Mouse (Mus musculus): ENCODE measurements around the gene Gm3854. TPM values are rescaled to one million over a fixed set of nuclear protein-coding genes. Genes with fewer than 3 reads are reported as not detected.

Gene Gm3854
- polyA plus RNA-seq, 1 experiment from 2014 or later = 2.3 TPM

DNA sequence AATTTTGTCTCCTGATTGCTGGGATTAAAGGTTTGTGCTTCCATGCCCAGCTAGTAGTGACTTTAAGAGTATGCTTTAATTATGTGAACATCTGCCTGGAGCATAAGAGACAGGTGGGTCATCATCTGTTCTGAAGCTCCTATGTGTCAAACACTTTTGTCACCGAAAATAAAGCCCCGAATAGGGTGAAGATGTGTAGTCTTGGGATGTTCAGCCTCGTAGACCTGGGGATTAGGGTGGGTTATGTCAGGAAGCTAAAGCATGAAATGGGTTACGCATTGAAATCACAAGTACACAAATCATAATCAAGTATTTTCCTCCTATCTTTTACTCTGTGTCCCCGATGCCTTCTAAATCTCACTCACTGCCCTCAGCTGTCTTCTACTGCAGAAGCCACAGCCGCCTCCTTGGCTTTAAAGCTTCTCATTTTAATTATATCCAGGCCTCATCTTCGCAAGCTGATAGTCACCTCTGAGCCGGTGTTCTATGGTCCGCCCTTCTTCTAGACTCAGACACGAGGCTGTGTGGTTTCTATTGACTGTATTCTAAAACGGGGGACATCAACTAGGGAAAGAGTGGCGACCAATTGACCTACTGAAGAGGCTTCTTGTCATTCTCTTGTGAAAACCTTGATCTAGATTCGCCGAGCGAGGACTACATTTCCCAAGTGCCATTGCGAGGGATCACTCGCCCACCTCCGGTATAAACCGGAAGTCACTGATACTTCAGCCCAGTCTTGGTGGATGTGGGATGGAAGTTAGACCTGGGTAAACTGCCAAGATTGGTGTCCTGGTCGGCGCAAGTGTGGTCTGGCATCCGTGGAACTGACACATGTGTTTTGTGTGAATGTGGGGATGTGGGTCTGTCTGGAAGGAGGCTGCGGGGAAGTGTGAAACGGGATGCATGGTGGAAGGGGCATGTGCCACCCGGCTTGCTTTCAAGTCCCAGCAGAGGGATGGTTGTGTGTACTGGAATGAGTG lies 54.7 kb downstream of the Gm3854 start, which contains the start of gene Smim17:
Smim17 (plus strand) TSS at position 720 of the 980 bp plus-strand sequence.
- H3K9ac ChIP-seq (ENCODE audit: low read length) = peak within 1 kb of the TSS; percentile 53
- WGBS = 23% methylated on average over 25 of the region's 25 CpGs
- DNase-seq (ENCODE audit: low spot score) = peak; percentile 73
- no peak within 1 kb of the TSS for H3K27ac ChIP-seq (replicated peaks; ENCODE audit: low read depth, low read length)
- no peaks in the 10 kb centered on the region for H3K4me1 ChIP-seq (ENCODE audit: control insufficient read depth, insufficient read depth, low read length)
- peak within 1 kb of the TSS; percentile 38 for H3K4me3 ChIP-seq (ENCODE audit: low read depth, low read length)
- H3K9me3 ChIP-seq (ENCODE audit: control insufficient read depth, low read length) = no peaks in the 10 kb centered on the region
- H3K4me2 ChIP-seq (ENCODE audit: low read depth, severe bottlenecking) = peak within 1 kb of the TSS; percentile 64
- no peaks in the 10 kb centered on the region for H3K36me3 ChIP-seq (ENCODE audit: control insufficient read depth, insufficient read depth, low read length)
- ATAC-seq (ENCODE audit: insufficient number of reproducible peaks, low FRiP score, low TSS enrichment, low read depth) = peak; percentile 75; the same call in 1 of the 2 replicates
- H3K27me3 ChIP-seq (ENCODE audit: control insufficient read depth, insufficient read depth, low read length) = no peaks in the 10 kb centered on the region

Other genes with a start within 250 kb of the Gm3854 start
- gene Zfp787, start 187.8 kb upstream of the Gm3854 start, polyA plus RNA-seq (2014; fragmentation: Nextera tagmentation; extraction: Ambion mirVana) = 13.2 and 14.7 TPM in 2 replicates
- gene Zfp444, start 171.5 kb upstream of the Gm3854 start, polyA plus RNA-seq (2014; fragmentation: Nextera tagmentation; extraction: Ambion mirVana) = 71.6 and 79.7 TPM in 2 replicates
- gene Galp, start 146.7 kb upstream of the Gm3854 start, polyA plus RNA-seq (2014; fragmentation: Nextera tagmentation; extraction: Ambion mirVana) = not detected in 2 replicates
- not detected in 2 replicates for gene Zscan5b, start 121.5 kb upstream of the Gm3854 start, polyA plus RNA-seq (2014; fragmentation: Nextera tagmentation; extraction: Ambion mirVana)
- gene Epp13, start 91.0 kb upstream of the Gm3854 start, polyA plus RNA-seq (2014; fragmentation: Nextera tagmentation; extraction: Ambion mirVana) = not detected in 2 replicates
- gene Zfp667, start 57.2 kb upstream of the Gm3854 start, polyA plus RNA-seq (2014; fragmentation: Nextera tagmentation; extraction: Ambion mirVana) = 7.4 and 9.0 TPM in 2 replicates
- 6.9 and 7.8 TPM in 2 replicates for gene Zfp583, start 12.5 kb upstream of the Gm3854 start, polyA plus RNA-seq (2014; fragmentation: Nextera tagmentation; extraction: Ambion mirVana)
- 1.1 and 1.6 TPM in 2 replicates for gene Zfp78, start 19.5 kb downstream of the Gm3854 start, polyA plus RNA-seq (2014; fragmentation: Nextera tagmentation; extraction: Ambion mirVana)
- gene Zfp28, start 39.5 kb downstream of the Gm3854 start, polyA plus RNA-seq (2014; fragmentation: Nextera tagmentation; extraction: Ambion mirVana) = 10.2 and 10.4 TPM in 2 replicates
- gene Smim17, start 55.0 kb downstream of the Gm3854 start, polyA plus RNA-seq (2014; fragmentation: Nextera tagmentation; extraction: Ambion mirVana) = 0.24 and 0.32 TPM in 2 replicates
- gene Gm20715, start 66.5 kb downstream of the Gm3854 start, polyA plus RNA-seq (2014; fragmentation: Nextera tagmentation; extraction: Ambion mirVana) = not detected in 2 replicates
- gene Olfr1344, start 94.9 kb downstream of the Gm3854 start, polyA plus RNA-seq (2014; fragmentation: Nextera tagmentation; extraction: Ambion mirVana) = not detected in 2 replicates
- gene Olfr1336, start 112.4 kb downstream of the Gm3854 start, polyA plus RNA-seq (2014; fragmentation: Nextera tagmentation; extraction: Ambion mirVana) = not detected in 2 replicates
- not detected in 2 replicates for gene Olfr1346, start 123.3 kb downstream of the Gm3854 start, polyA plus RNA-seq (2014; fragmentation: Nextera tagmentation; extraction: Ambion mirVana)
- not detected in 2 replicates for gene Olfr5, start 143.2 kb downstream of the Gm3854 start, polyA plus RNA-seq (2014; fragmentation: Nextera tagmentation; extraction: Ambion mirVana)
- gene Olfr1347, start 156.0 kb downstream of the Gm3854 start, polyA plus RNA-seq (2014; fragmentation: Nextera tagmentation; extraction: Ambion mirVana) = not detected in 2 replicates
- gene Olfr1348, start 165.0 kb downstream of the Gm3854 start, polyA plus RNA-seq (2014; fragmentation: Nextera tagmentation; extraction: Ambion mirVana) = not detected in 2 replicates
- gene Olfr1349, start 179.2 kb downstream of the Gm3854 start, polyA plus RNA-seq (2014; fragmentation: Nextera tagmentation; extraction: Ambion mirVana) = not detected in 2 replicates
- not detected in 2 replicates for gene Olfr1350, start 221.1 kb downstream of the Gm3854 start, polyA plus RNA-seq (2014; fragmentation: Nextera tagmentation; extraction: Ambion mirVana)

Measured in limb, embryonic 11.5 days (tissue).